Comparison of ENCODE assay signal across 17 mouse cellular contexts in genomic region chr6:53497904-53498536, GRCm38 (mm10).
A peak's percentile ranks its signal among the peaks of the same experiment; 100 is the strongest.
DNase-seq lines count a peak whose midpoint lies in the region; ATAC-seq lines count a peak whose summit lies in the region.
"Had no signal": no experiment of that assay in that cellular context is flagged by ENCODE, and none has a peak within 500 bp of the region (broad histone marks: within the 10 kb centered on the region; RNA-seq: fewer than 3 reads in every experiment).

No protein-coding gene starts in this region.

- no peak overlapping the region for H3K9ac ChIP-seq in limb, embryonic 12.5 days (replicated peaks)
- H3K9ac ChIP-seq in hindbrain, embryonic 14.5 days, result no peak overlapping the region
- H3K9ac ChIP-seq: lung, embryonic 15.5 days; neural tube, embryonic 13.5 days had no signal

- DNase-seq in limb, embryonic 10.5 days (ENCODE audit: low spot score), result no peak
- peak; percentile 4 for DNase-seq in A20 (ENCODE audit: low read depth, low spot score)
- DNase-seq in hindbrain, embryonic 14.5 days (ENCODE audit: low spot score), result no peak
- DNase-seq: cerebellum, postnatal 25 days; gastrocnemius, postnatal 14 days; heart, postnatal 4 days; kidney, adult 18-20 months; right cerebral cortex, postnatal 4 days; thymus, postnatal 25 days had no signal

- H3K36me3 ChIP-seq in limb, embryonic 12.5 days, result no peaks in the 10 kb centered on the region; the same call in 1 of the 2 replicates
- no peaks in the 10 kb centered on the region for H3K36me3 ChIP-seq in limb, embryonic 10.5 days
- no peaks in the 10 kb centered on the region for H3K36me3 ChIP-seq in hindbrain, embryonic 14.5 days (replicated peaks; ENCODE audit: control insufficient read depth, insufficient read depth)
- H3K36me3 ChIP-seq: lung, embryonic 15.5 days; neural tube, embryonic 13.5 days had no signal

- no peaks in the 10 kb centered on the region; the same call in 1 of the 2 replicates for H3K9me3 ChIP-seq in limb, embryonic 12.5 days
- H3K9me3 ChIP-seq in limb, embryonic 10.5 days (replicated peaks), result no peaks in the 10 kb centered on the region
- H3K9me3 ChIP-seq in hindbrain, embryonic 14.5 days (ENCODE audit: control insufficient read depth, low read length), result no peaks in the 10 kb centered on the region
- H3K9me3 ChIP-seq: lung, embryonic 15.5 days; neural tube, embryonic 13.5 days had no signal

- no peak overlapping the region for H3K4me3 ChIP-seq in limb, embryonic 12.5 days (replicated peaks)
- no peak overlapping the region for H3K4me3 ChIP-seq in limb, embryonic 10.5 days
- H3K4me3 ChIP-seq in hindbrain, embryonic 14.5 days (replicated peaks; ENCODE audit: low read length), result no peak overlapping the region
- H3K4me3 ChIP-seq: erythroblast, embryonic 14.5 days; lung, embryonic 15.5 days; neural tube, embryonic 13.5 days had no signal

- peaks cover 32% of the 10 kb centered on the region for H3K4me1 ChIP-seq in limb, embryonic 12.5 days (replicated peaks)
- peaks cover 22% of the 10 kb centered on the region for H3K4me1 ChIP-seq in limb, embryonic 10.5 days
- no peaks in the 10 kb centered on the region for H3K4me1 ChIP-seq in hindbrain, embryonic 14.5 days (replicated peaks; ENCODE audit: control insufficient read depth, insufficient read depth, low read length)

- 0 out of 2 replicates have a peak overlapping the region, but pooled peaks have one; percentile 24 for H3K27ac ChIP-seq in limb, embryonic 12.5 days
- H3K27ac ChIP-seq in limb, embryonic 10.5 days, result no peak overlapping the region
- no peak overlapping the region for H3K27ac ChIP-seq in hindbrain, embryonic 14.5 days
- H3K27ac ChIP-seq: lung, embryonic 15.5 days; neural tube, embryonic 13.5 days had no signal

- WGBS in limb, embryonic 12.5 days, result 82% methylated on average over 10 of the region's 10 CpGs
- whole genome bisulfite sequencing in limb, embryonic 10.5 days, result 92% methylated on average over 10 of the region's 10 CpGs
- 89% methylated on average over 10 of the region's 10 CpGs for WGBS in hindbrain, embryonic 14.5 days

- H3K4me2 ChIP-seq in limb, embryonic 12.5 days, result no peak overlapping the region
- H3K4me2 ChIP-seq in hindbrain, embryonic 14.5 days (replicated peaks), result no peak overlapping the region
- H3K4me2 ChIP-seq: heart, embryonic 11.5 days; lung, embryonic 15.5 days; neural tube, embryonic 13.5 days had no signal

- no peaks in the 10 kb centered on the region for H3K27me3 ChIP-seq in limb, embryonic 12.5 days
- no peaks in the 10 kb centered on the region for H3K27me3 ChIP-seq in limb, embryonic 10.5 days (ENCODE audit: low read depth, poor library complexity, severe bottlenecking)
- no peaks in the 10 kb centered on the region for H3K27me3 ChIP-seq in hindbrain, embryonic 14.5 days (ENCODE audit: control insufficient read depth, insufficient read depth, low read length)
- H3K27me3 ChIP-seq: lung, embryonic 15.5 days; neural tube, embryonic 13.5 days had no signal

- no peak for ATAC-seq in limb, embryonic 12.5 days (ENCODE audit: insufficient number of reproducible peaks, insufficient read depth, low FRiP score, low TSS enrichment, low read depth)
- peak; percentile 62 for ATAC-seq in CD4-positive, CD25-positive, alpha-beta regulatory T cell, adult 4 months
- peak; percentile 73 for ATAC-seq in inflammation-experienced regulatory T-cells, adult 6 months
- ATAC-seq in hindbrain, embryonic 14.5 days (ENCODE audit: low FRiP score), result no peak
- no peak for ATAC-seq in frontal cortex, adult (ENCODE audit: low TSS enrichment)

Comparison
In these comparisons a context has a peak if more than half of its experiments do, and no peak if none do; other contexts are left out.
1. ATAC-seq: peak in CD4-positive, CD25-positive, alpha-beta regulatory T cell, adult 4 months (single experiment) and inflammation-experienced regulatory T-cells, adult 6 months (single experiment); none in limb, embryonic 12.5 days (single experiment), hindbrain, embryonic 14.5 days (single experiment) and frontal cortex, adult (single experiment).